Mouse (Mus musculus): ENCODE data around the gene Cand2. TPM values are rescaled to one million over a fixed set of nuclear protein-coding genes. Genes with fewer than 3 reads are reported as not detected.
A peak's percentile ranks its signal among the peaks of the same experiment; 100 is the strongest.

Gene Cand2
- total RNA-seq, 1 experiment from 2014 or later: 8.6 TPM

- peak; percentile 48 to 57; a peak in 2 of 4 replicates for ATAC-seq (replicated peaks in 1 of 2; ENCODE audit: insufficient read depth in 1 of 2, low FRiP score in 2 of 2, low TSS enrichment in 1 of 2, low read depth in 1 of 2, poor library complexity in 2 of 2, severe bottlenecking in 2 of 2)
These were observed 4.2 kb upstream of the Cand2 start for GRCm38 (mm10) chr6:115770059-115770670.

GRCm38 (mm10) chr6:115770852-115771251, 3.5 kb upstream of the Cand2 start:
- ATAC-seq (replicated peaks in 1 of 2; ENCODE audit: insufficient read depth in 1 of 2, low FRiP score in 2 of 2, low TSS enrichment in 1 of 2, low read depth in 1 of 2, poor library complexity in 2 of 2, severe bottlenecking in 2 of 2): no peak

GRCm38 (mm10) chr6:115772201-115772600, 2.1 kb upstream of the Cand2 start:
- no peak for ATAC-seq (replicated peaks in 1 of 2; ENCODE audit: insufficient read depth in 1 of 2, low FRiP score in 2 of 2, low TSS enrichment in 1 of 2, low read depth in 1 of 2, poor library complexity in 2 of 2, severe bottlenecking in 2 of 2)

GRCm38 (mm10) chr6:115772604-115773003, 1.7 kb upstream of the Cand2 start:
- ATAC-seq (replicated peaks in 1 of 2; ENCODE audit: insufficient read depth in 1 of 2, low FRiP score in 2 of 2, low TSS enrichment in 1 of 2, low read depth in 1 of 2, poor library complexity in 2 of 2, severe bottlenecking in 2 of 2): no peak

- peak in 1 of 2 experiments; percentile 42; a peak in 1 of 4 replicates for ATAC-seq (replicated peaks in 1 of 2; ENCODE audit: insufficient read depth in 1 of 2, low FRiP score in 2 of 2, low TSS enrichment in 1 of 2, low read depth in 1 of 2, poor library complexity in 2 of 2, severe bottlenecking in 2 of 2)
These were observed 348 bp upstream of the Cand2 start for GRCm38 (mm10) chr6:115773966-115774413.

GRCm38 (mm10) chr6:115775838-115776237, 1.5 kb downstream of the Cand2 start:
- ATAC-seq (replicated peaks in 1 of 2; ENCODE audit: insufficient read depth in 1 of 2, low FRiP score in 2 of 2, low TSS enrichment in 1 of 2, low read depth in 1 of 2, poor library complexity in 2 of 2, severe bottlenecking in 2 of 2): no peak

- ATAC-seq (replicated peaks in 1 of 2; ENCODE audit: insufficient read depth in 1 of 2, low FRiP score in 2 of 2, low TSS enrichment in 1 of 2, low read depth in 1 of 2, poor library complexity in 2 of 2, severe bottlenecking in 2 of 2): peak in 1 of 2 experiments; percentile 19; a peak in 1 of 4 replicates
These were observed 2.0 kb downstream of the Cand2 start for GRCm38 (mm10) chr6:115776363-115776762.

- no peak for ATAC-seq (replicated peaks in 1 of 2; ENCODE audit: insufficient read depth in 1 of 2, low FRiP score in 2 of 2, low TSS enrichment in 1 of 2, low read depth in 1 of 2, poor library complexity in 2 of 2, severe bottlenecking in 2 of 2)
These were observed 8.4 kb downstream of the Cand2 start for GRCm38 (mm10) chr6:115782781-115783180.

GRCm38 (mm10) chr6:115791016-115791415, 16.7 kb downstream of the Cand2 start:
- ATAC-seq (replicated peaks in 1 of 2; ENCODE audit: insufficient read depth in 1 of 2, low FRiP score in 2 of 2, low TSS enrichment in 1 of 2, low read depth in 1 of 2, poor library complexity in 2 of 2, severe bottlenecking in 2 of 2): no peak

- peak; percentile 84 to 86 for ATAC-seq (replicated peaks in 1 of 2; ENCODE audit: insufficient read depth in 1 of 2, low FRiP score in 2 of 2, low TSS enrichment in 1 of 2, low read depth in 1 of 2, poor library complexity in 2 of 2, severe bottlenecking in 2 of 2)
These were observed 17.7 kb downstream of the Cand2 start for GRCm38 (mm10) chr6:115791842-115792686.

- peak; percentile 61 to 62 for ATAC-seq (replicated peaks in 1 of 2; ENCODE audit: insufficient read depth in 1 of 2, low FRiP score in 2 of 2, low TSS enrichment in 1 of 2, low read depth in 1 of 2, poor library complexity in 2 of 2, severe bottlenecking in 2 of 2)
These were observed 18.4 kb downstream of the Cand2 start for GRCm38 (mm10) chr6:115792691-115793215.

GRCm38 (mm10) chr6:115801811-115802210, 27.5 kb downstream of the Cand2 start:
- ATAC-seq (replicated peaks in 1 of 2; ENCODE audit: insufficient read depth in 1 of 2, low FRiP score in 2 of 2, low TSS enrichment in 1 of 2, low read depth in 1 of 2, poor library complexity in 2 of 2, severe bottlenecking in 2 of 2): no peak

- ATAC-seq (replicated peaks in 1 of 2; ENCODE audit: insufficient read depth in 1 of 2, low FRiP score in 2 of 2, low TSS enrichment in 1 of 2, low read depth in 1 of 2, poor library complexity in 2 of 2, severe bottlenecking in 2 of 2): peak; percentile 79 to 80
These were observed 29.4 kb downstream of the Cand2 start for GRCm38 (mm10) chr6:115803541-115804382.

GRCm38 (mm10) chr6:115804432-115805192, 30.3 kb downstream of the Cand2 start:
- ATAC-seq (replicated peaks in 1 of 2; ENCODE audit: insufficient read depth in 1 of 2, low FRiP score in 2 of 2, low TSS enrichment in 1 of 2, low read depth in 1 of 2, poor library complexity in 2 of 2, severe bottlenecking in 2 of 2): no peak

GRCm38 (mm10) chr6:115807464-115808195, 33.3 kb downstream of the Cand2 start:
- ATAC-seq (replicated peaks in 1 of 2; ENCODE audit: insufficient read depth in 1 of 2, low FRiP score in 2 of 2, low TSS enrichment in 1 of 2, low read depth in 1 of 2, poor library complexity in 2 of 2, severe bottlenecking in 2 of 2): no peak

- ATAC-seq (replicated peaks in 1 of 2; ENCODE audit: insufficient read depth in 1 of 2, low FRiP score in 2 of 2, low TSS enrichment in 1 of 2, low read depth in 1 of 2, poor library complexity in 2 of 2, severe bottlenecking in 2 of 2): no peak
These were observed 33.8 kb downstream of the Cand2 start for GRCm38 (mm10) chr6:115808196-115808487.

Measured in hematopoietic stem cell, adult 5-6 weeks (primary cell).